Mouse (Mus musculus) ES-Bruce4 (cell line): Measurements from ENCODE around the gene Cpb2.

ENCODE experiments used
- CTCF ChIP-seq: IDR thresholded peaks from one replicate; pipeline ENCODE4 v1.8.1; 2011; ENCODE audit warnings: low read depth, low read length
- EP300 ChIP-seq: IDR thresholded peaks from 2 replicates; pipeline ENCODE4 v1.6.1; 2011; ENCODE audit warnings: low read depth, low read length; ENCODE audit not compliant: insufficient read depth
- POLR2A ChIP-seq: IDR thresholded peaks from one replicate; pipeline ENCODE4 v1.8.1; 2011; ENCODE audit warnings: low read length; ENCODE audit not compliant: insufficient read depth

- TF ChIP-seq CTCF (no peak), EP300 (no peak), POLR2A (no peak)
Measured at GRCm38 (mm10) chr14:75213752-75214151, 28.3 kb upstream of the Cpb2 start.
